18 mouse cellular contexts compared by ENCODE assay signal in the genomic region with DNA sequence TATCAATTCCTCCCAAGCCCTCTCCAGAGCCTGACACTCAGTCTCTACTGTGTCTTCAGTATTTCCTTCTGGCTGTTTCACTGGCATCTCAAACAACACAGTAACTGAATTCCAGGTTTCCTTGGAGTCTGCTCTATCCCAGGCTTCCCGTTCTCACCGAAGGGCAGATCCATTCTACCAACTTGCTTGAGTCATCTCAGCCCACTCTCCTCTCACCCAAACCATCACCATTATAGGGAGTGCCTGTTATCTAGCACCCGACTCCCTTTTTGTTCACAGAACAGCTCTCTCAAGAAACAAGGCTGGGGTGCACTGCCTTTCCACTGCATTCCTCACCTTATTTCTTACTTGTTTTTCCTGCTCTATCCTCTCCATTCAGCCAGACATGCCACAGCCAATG. TPM values are rescaled to one million over a fixed set of nuclear protein-coding genes. Genes with fewer than 3 reads are reported as not detected.
DNase-seq lines count a peak whose midpoint lies in the region; TF ChIP-seq lines count a peak whose summit lies in the region.
"Had no signal": no experiment of that assay in that cellular context is flagged by ENCODE, and none has a peak within 500 bp of the region (broad histone marks: within the 10 kb centered on the region; RNA-seq: fewer than 3 reads in every experiment).

No protein-coding gene starts in this region.

- peak overlapping the region; percentile 57 for H3K27ac ChIP-seq in left cerebral cortex, adult 2 months
- H3K27ac ChIP-seq: embryonic facial prominence, embryonic 10.5 days; embryonic facial prominence, embryonic 12.5 days; forebrain, embryonic 13.5 days; forebrain, embryonic 15.5 days had no signal

- intact Hi-C loops in left cerebral cortex, adult 2 months (cut with DNase I) = loop anchor here (10.0 kb wide), 1 partner anchor 113 kb away; the partner anchor contains the start of gene Pacs1
- intact Hi-C loops in left cerebral cortex, postnatal 4 days (cut with DNase I) = no loop called here

- no peak for DNase-seq in left cerebral cortex, adult 2 months (ENCODE audit: extremely low spot score in 1 of 2, low spot score in 2 of 2)
- no peak for DNase-seq in left cerebral cortex, postnatal 4 days
- peak; percentile 29 to 30 for DNase-seq in right cerebral cortex, adult 2 months (ENCODE audit: low spot score in 2 of 2)
- DNase-seq in right cerebral cortex, postnatal 14 days = no peak
- DNase-seq in telencephalon, adult 2 months (ENCODE audit: low read depth, low spot score) = peak; percentile 36
- no peak for DNase-seq in yolk sac, embryonic 10.5 days (ENCODE audit: low spot score)
- DNase-seq: adrenal gland, adult 2 months; adrenal gland, postnatal 10 days; adrenal gland, postnatal 25 days; cerebellum, adult 11-12 months; cerebellum, adult 2 months; cerebellum, adult 9-10 months; cerebellum, postnatal 10 days; cerebellum, postnatal 25 days had no signal

- no peak overlapping the region for H3K4me3 ChIP-seq in left cerebral cortex, adult 2 months
- H3K4me3 ChIP-seq: embryonic facial prominence, embryonic 10.5 days; embryonic facial prominence, embryonic 12.5 days; forebrain, embryonic 13.5 days; forebrain, embryonic 15.5 days had no signal

- no peak for TF ChIP-seq CTCF in left cerebral cortex, adult 2 months (IDR thresholded peaks at IDR 0.05)

RNA-seq across cellular contexts. Expression of gene Klc2, which starts 43.6 kb away (rescaled TPM):
- total RNA-seq in left cerebral cortex, adult 2 months (2021) = 100 to 1,000 TPM; 279 to 291 TPM
- total RNA-seq in left cerebral cortex, postnatal 4 days (2021) = 100 to 1,000 TPM; 155 to 159 TPM

RNA-seq across cellular contexts. Expression of gene Rab1b, which starts 55.0 kb away (rescaled TPM):
- total RNA-seq in left cerebral cortex, adult 2 months (2021) = 100 to 1,000 TPM; 144 to 157 TPM
- 100 to 1,000 TPM; 137 to 148 TPM for total RNA-seq in left cerebral cortex, postnatal 4 days (2021)

Comparison
In these comparisons a context has a peak if more than half of its experiments do, and no peak if none do; other contexts are left out.
1. DNase-seq: peak in right cerebral cortex, adult 2 months (2 of 2) and telencephalon, adult 2 months (single experiment); none in left cerebral cortex, adult 2 months (0 of 2), left cerebral cortex, postnatal 4 days (single experiment), right cerebral cortex, postnatal 14 days (single experiment) and yolk sac, embryonic 10.5 days (single experiment).